Mouse (Mus musculus) cerebral cortex, adult 2 months (tissue): ENCODE data around the gene Trappc12.

Experiments used
- WGBS: fragments of 180-500 bp; shearing (Covaris S2); methylation state at CpG from one replicate; pipeline ENCODE4 v1.1.7; 2018; 5-methylcytosine and 5-hydroxymethylcytosine counted together

Trappc12 gene

DNA sequence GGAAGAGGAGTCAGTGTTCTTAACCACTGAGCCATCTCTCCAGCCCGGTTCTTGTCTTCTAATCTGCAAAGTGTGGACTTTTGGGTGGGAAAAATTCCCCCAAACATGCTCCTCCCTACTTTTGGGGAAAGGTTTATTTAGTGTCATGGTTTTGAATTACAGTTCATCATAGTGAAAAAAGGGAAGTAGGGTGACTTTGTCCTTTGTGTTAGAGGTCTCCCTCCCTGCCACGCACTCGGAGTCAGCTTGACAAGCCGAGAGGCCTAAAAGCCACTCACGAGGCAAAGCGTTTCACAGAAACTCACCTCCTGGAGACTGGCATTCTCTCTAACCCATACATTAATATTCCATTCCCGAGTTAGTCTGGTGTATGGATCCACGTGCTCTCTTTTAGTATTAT, 17.6 kb downstream of the Trappc12 start:
- WGBS, result 94% methylated on average over 8 of the region's 8 CpGs

DNA sequence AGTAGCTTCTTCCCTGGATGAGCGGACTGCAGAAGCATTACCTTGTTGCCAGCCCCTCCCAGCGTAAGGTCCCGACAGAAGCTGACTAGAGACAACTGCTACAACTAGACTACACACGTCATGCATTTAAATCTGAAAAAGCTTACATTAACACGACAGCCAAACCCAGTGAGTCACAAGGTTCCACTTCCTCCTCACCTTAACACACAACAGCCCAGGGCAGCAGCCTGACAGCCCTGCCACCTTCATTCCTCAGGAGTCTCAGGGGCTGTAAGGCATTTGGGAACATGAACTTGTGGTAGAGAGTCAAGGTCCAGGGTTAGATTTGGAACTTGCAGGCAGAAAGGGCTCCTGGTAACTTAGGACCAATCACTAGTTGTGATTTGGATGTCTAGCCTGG, 23.2 kb downstream of the Trappc12 start:
- WGBS, result 58% methylated on average over 5 of the region's 5 CpGs

DNA sequence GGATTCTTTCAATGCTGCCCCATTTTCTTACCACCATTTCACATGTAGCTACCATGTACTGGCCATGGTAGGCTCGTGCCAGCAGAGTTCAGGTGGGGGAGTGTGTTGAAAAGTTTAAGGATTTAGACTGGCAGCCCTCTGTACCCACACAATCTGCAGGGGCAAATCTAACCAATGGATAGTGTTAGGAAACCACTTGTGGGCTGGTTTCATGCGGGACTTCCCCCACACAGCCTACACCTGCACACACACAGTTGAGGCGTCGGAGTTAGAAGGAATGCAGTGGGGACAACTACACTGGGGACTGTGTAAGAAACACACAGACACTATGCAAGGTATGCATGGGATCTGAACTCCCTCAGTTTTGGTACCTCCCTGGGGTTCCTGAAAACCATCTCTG, 24.1 kb downstream of the Trappc12 start:
- 83% methylated on average over 4 of the region's 4 CpGs for WGBS

- WGBS, result 77% methylated on average over 3 of the region's 3 CpGs
Measured at GRCm38 (mm10) chr12:28724366-28724765, 25.9 kb downstream of the Trappc12 start.

DNA sequence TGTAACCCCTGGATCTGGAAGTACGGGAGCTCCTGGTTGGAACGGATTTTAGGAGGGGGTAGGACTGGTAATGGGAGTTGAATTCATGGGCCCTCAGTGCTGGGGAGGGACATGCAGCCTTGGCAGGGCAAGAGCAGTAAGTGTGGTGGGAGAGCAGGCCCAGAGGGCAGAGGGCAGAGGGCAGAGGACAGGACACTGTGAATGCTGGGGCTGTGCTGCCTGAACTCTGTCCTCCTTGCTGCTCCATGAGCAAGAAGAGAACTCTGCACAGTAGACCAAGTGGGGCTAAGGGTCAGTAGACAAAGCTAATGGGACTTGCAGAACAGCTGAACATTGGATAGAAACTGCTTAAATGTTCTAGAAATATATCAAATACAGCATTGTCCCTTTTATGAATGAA, 32.2 kb downstream of the Trappc12 start:
- 98% methylated on average over 2 of the region's 2 CpGs for WGBS

DNA sequence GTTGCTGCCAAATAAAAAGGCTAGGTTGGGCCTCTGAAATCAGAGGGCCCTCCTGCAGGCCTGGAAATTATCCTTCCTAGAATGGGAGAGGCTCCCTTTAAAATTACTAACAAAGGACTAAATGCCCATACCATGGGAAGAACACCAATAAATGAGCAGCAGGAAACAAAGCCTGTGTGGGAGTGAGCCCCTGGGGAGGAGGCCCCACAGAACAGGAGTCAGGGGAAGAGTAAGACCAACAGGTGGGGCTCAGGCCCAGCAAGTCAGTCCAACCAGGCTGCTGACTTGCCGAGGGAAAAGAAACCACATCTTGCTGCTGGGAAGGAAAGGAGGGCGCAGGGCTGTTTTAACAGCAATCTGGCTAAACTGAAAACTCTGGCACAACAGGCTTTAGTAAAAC, 33.2 kb downstream of the Trappc12 start:
- WGBS, result 67% methylated on average over 2 of the region's 2 CpGs

DNA sequence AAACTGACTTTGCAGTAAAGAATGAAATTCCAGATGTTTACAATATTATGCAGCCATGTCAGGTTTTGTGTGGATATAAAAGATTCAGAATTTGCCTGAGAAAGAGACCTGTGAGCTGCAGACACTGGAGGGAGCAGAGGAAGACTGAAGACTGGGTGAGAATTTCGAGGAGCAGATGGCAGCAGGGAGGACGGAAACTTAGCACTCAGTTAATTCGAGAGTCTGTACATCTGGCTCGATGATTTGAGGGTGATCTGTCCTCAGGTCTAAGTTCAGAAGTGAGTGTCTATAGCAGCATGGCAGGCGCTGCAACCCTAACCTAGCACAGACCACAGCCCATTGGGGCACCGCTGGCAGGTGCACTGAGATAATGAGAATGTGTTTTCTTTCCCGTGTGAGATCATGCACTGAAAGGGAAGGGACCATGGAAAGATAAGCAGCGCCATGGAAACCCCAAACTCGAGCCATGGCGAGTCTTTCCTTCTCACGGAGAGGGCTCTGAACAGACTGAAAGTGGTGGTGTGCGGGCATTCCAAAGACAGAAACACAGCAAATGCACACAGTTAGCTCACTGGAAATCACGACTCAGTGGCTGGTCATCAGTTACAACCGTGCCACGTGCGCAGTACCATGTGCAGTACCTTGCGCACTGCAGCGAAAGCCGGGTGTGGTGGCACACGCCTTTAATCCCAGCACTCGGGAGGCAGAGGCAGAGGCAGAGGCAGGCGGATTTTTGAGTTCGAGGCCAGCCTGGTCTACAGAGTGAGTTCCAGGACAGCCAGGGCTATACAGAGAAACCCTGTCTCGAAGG, 35.2 kb downstream of the Trappc12 start:
- 66% methylated on average over 24 of the region's 24 CpGs for WGBS

- 44% methylated on average over 22 of the region's 22 CpGs for WGBS
Measured at GRCm38 (mm10) chr12:28710566-28711185, 39.6 kb downstream of the Trappc12 start.

DNA sequence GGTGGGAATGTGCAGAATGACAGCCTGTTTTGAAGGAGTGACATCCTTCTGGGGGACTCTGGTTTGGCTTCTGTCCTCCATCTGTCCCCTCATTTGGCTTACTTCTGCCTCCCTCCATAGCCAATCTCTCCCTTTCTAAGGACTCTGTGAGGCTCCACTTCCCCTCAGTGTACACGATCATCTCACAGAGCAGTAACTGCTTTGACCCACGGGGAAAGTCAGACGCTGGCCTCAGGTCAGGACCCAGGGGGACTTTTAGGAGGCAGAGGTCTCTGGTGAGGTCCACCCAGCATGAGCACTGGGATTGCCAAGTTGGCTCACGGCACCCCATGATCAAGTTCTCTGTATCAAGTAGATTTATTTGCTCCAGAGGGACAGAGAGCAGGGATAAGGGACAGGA, 42.1 kb downstream of the Trappc12 start:
- WGBS, result 91% methylated on average over 4 of the region's 4 CpGs

DNA sequence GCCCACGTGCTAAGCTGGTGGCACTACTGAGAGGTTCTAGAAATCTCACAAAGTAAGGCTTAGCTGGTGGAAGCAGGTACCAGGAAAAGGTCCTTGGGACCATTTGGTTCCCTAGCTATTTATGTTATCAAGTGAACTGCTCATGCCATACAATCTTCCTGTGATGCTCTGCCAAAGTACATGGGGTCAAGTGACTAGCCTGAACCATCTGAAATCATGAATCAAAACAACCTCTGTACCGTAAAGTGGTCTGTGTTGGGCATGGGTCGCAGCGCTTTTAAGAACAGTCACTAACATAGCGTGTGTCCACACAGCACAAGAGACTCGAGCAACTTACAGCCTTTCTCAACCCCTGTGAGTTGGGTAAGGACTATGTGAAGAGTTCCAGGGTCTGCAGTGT, 45.1 kb downstream of the Trappc12 start:
- 87% methylated on average over 6 of the region's 6 CpGs for WGBS

DNA sequence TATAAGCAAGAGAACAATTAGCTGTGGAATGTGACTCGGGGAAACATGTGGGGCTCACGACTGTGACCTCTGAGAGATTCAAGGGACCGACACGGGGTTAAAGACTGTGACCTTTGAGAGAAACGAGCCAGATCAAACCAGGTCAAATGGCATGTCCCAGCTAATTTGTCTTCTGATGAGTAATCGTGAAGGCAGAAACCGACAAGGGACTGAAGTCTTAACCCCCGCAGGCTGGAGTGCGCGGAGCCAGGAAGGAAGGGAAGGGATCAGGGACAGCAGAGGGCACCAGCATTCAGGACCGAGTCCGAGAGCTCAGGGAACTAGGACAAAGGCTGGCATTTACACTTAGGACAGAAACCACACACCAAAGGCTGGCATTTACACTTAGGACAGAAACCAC, 45.9 kb downstream of the Trappc12 start:
- 31% methylated on average over 12 of the region's 12 CpGs for whole genome bisulfite sequencing

GRCm38 (mm10) chr12:28701302-28701701, 49.0 kb downstream of the Trappc12 start:
- WGBS, result 46% methylated on average over 11 of the region's 11 CpGs

GRCm38 (mm10) chr12:28700561-28701025, 49.7 kb downstream of the Trappc12 start:
- 30% methylated on average over 19 of the region's 19 CpGs for whole genome bisulfite sequencing

GRCm38 (mm10) chr12:28700101-28700511, 50.2 kb downstream of the Trappc12 start:
- WGBS, result 8% methylated on average over 3 of the region's 3 CpGs

DNA sequence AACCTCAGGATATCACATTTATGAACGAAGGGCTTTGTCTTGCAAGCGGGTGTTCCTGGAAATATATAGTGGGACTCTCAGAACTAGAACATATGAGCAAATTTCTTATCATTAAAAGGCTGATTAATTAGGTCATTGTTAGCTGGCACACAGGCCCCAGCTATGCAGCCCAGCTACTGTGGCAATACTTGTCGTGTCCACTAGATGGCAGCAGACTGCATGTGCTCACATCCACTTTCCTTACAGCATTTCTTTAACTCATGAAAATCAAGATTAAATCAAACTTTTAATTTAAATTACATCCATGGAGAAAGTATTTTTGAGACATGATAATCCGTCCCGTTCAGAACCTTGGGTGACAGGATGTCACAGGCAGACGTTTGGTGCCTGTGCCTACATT, 50.6 kb downstream of the Trappc12 start:
- 7% methylated on average over 6 of the region's 6 CpGs for WGBS

- WGBS, result 50% methylated on average over 5 of the region's 5 CpGs
Measured at GRCm38 (mm10) chr12:28699086-28699485, 51.2 kb downstream of the Trappc12 start.

DNA sequence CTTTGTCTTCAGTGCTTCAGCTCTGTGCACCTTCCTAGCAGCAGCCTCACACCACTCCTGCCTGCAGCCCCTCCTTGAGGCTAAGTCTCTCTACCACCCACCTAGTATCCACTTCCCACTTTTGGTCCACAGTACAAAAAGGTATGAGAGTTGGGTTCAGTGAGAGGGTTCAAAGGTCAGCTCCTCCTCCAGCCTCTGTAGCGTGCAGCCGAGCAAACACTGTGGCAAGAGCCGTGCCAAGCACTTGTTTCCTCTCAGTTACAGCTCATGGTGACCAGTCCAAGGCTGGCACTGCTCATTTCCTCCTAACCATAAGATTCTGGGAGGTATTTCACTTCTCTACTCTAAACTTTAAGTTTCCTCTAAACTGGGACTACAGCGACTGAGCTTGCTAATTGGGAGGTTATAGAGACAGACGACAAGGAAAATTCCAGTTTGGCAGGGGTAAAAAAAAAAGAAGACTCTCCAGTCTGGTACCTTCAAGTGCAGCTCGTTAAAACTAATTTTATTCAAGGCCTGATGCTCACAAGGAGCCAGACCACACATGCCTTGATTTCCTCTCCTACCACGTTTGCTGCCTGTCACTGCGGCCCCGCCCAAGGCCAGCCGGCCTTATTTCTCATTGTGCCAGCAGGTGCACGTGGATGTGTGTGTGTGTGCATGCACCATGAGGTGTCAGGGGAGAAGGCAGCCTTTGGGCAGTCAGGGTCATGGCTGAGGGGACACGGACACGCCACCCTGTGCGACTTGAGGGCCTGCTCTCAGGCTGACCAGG, 52.3 kb downstream of the Trappc12 start:
- WGBS, result 51% methylated on average over 14 of the region's 14 CpGs

- WGBS, result 86% methylated on average over 7 of the region's 7 CpGs
Measured at GRCm38 (mm10) chr12:28694776-28695175, 55.5 kb downstream of the Trappc12 start.

- 82% methylated on average over 2 of the region's 2 CpGs for WGBS
Measured at GRCm38 (mm10) chr12:28694231-28694630, 56.0 kb downstream of the Trappc12 start.

DNA sequence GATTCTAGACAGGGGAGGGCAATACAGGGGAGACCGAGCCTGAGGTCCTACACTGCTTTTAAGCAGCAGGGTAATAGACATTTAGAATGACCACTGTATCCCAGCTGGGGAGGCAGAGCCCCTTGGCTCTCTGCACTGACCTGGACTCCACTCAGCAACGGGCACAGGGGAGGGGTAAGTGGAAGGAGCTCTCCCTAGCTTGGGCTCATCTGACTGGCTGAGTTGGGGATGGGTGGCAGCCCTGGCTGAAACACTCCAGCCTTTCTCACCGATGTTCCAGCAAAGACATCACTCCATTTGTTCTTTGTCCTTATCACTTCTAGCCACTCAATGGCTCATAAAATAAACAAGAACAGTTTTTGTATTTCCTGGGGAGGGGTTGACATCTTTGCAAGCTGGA, 56.5 kb downstream of the Trappc12 start:
- 78% methylated on average over 3 of the region's 3 CpGs for WGBS

DNA sequence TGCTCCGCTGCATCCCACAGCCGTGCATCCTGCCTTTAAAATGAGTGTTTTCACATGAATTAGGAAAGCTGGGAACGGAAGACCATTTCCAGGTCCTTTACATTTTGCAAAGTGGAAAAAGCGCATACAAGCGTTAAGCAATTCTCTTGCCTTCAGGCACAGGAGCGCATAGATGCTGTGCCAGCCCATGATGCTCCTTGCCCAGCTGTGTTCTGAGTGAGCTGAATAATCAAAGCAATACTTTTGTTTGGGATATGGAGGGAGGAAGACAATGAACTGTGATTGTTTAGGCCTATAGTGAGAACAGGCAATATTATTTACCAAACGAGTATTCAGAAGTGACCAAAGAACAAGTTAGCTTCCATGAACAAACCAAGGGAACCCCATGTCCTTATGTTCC, 59.5 kb downstream of the Trappc12 start:
- whole genome bisulfite sequencing, result 82% methylated on average over 7 of the region's 7 CpGs

- 96% methylated on average over 6 of the region's 6 CpGs for WGBS
Measured at GRCm38 (mm10) chr12:28688996-28689395, 61.3 kb downstream of the Trappc12 start.
